Mouse (Mus musculus) olfactory bulb, adult 2 months (tissue): ENCODE results near the gene Parg.

Experiments
- CTCF ChIP-seq: fragments of 200-500 bp; IDR thresholded peaks from 2 replicates; pipeline ENCODE4 v1.5.1; 2012; ENCODE audit warnings: low read depth, mild to moderate bottlenecking, low read length, moderate library complexity; ENCODE audit not compliant: insufficient read depth
- POLR2A ChIP-seq: fragments of 200-500 bp; IDR thresholded peaks from 2 replicates; pipeline ENCODE4 v1.6.1; 2012; ENCODE audit warnings: mild to moderate bottlenecking, low read depth, low read length, moderate library complexity; ENCODE audit not compliant: insufficient read depth

- no peak for TF ChIP-seq POLR2A
- no peak for TF ChIP-seq CTCF
Measured at GRCm38 (mm10) chr14:32179393-32180195, 22.2 kb upstream of the Parg start.
